Mouse (Mus musculus) ES-Bruce4 (cell line): ENCODE results near the gene H2-Aa. TPM values are rescaled to one million over a fixed set of nuclear protein-coding genes. Genes with fewer than 3 reads are reported as not detected.

Experiments
- H3K27ac ChIP-seq: 2 replicates; pipeline ENCODE4 v1.5.1; 2012; ENCODE audit warnings: low read length, inconsistent platforms; ENCODE audit not compliant: insufficient read depth
- H3K27me3 ChIP-seq: 2 replicates; pipeline ENCODE4 v1.6.1; 2012; ENCODE audit warnings: mild to moderate bottlenecking, low read length, inconsistent platforms; ENCODE audit not compliant: control insufficient read depth, poor library complexity, insufficient read depth, severe bottlenecking
- H3K36me3 ChIP-seq: 2 replicates; pipeline ENCODE4 v1.6.1; 2012; ENCODE audit warnings: inconsistent platforms, mild to moderate bottlenecking, low read length, moderate library complexity; ENCODE audit not compliant: control insufficient read depth, poor library complexity, insufficient read depth, severe bottlenecking
- H3K4me1 ChIP-seq: one replicate; pipeline ENCODE4 v1.8.1; 2011; ENCODE audit warnings: low read length; ENCODE audit not compliant: control insufficient read depth, insufficient read depth
- H3K4me3 ChIP-seq: 2 replicates; pipeline ENCODE4 v1.5.1; 2011; ENCODE audit warnings: low read depth, mild to moderate bottlenecking, low read length
- H3K9ac ChIP-seq: 2 replicates; pipeline ENCODE4 v1.6.1; 2012; ENCODE audit warnings: low read depth, mild to moderate bottlenecking, inconsistent platforms; ENCODE audit not compliant: poor library complexity, severe bottlenecking
- H3K9me3 ChIP-seq: replicated peaks from 2 replicates; pipeline ENCODE4 v1.6.1; 2012; ENCODE audit warnings: mild to moderate bottlenecking, low read length, inconsistent platforms; ENCODE audit not compliant: control insufficient read depth, poor library complexity, insufficient read depth, severe bottlenecking
- CTCF ChIP-seq: IDR thresholded peaks from one replicate; pipeline ENCODE4 v1.8.1; 2011; ENCODE audit warnings: low read depth, low read length
- EP300 ChIP-seq: IDR thresholded peaks from 2 replicates; pipeline ENCODE4 v1.6.1; 2011; ENCODE audit warnings: low read depth, low read length; ENCODE audit not compliant: insufficient read depth
- POLR2A ChIP-seq: IDR thresholded peaks from one replicate; pipeline ENCODE4 v1.8.1; 2011; ENCODE audit warnings: low read length; ENCODE audit not compliant: insufficient read depth
- polyA plus RNA-seq: library from polyadenylated mRNA; stranded (reverse); fragments of >200 nt; gene quantifications from 2 replicates; pipeline ENCODE4 v1.2.4, GENCODE M21; 2011; ENCODE audit warnings: low read depth; ENCODE audit not compliant: missing spikeins, insufficient read depth, insufficient read length

Gene H2-Aa
- polyA plus RNA-seq, 1 experiment: not detected

DNA sequence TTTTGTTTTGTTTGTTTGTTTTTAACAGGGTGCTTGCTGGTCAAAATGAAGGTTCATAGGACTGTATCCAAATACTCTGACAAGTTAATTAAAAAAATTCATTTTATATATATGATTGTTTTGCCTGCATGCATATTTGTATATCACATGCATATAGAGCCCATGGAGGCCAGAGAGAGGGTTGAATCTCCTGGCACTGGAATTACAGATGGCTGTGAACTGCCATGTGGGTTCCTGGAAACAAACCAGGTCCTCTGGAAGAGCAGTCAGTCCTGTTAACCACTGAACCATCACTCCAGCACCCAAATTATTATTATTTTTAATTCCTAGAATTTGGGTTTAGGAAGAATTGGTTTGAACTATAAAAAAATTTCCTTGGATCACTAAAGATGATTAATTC, 7.7 kb upstream of the H2-Aa start:
- Histone ChIP-seq H3K4me1 (peaks cover 1% of the 10 kb centered on the region), H3K27me3 (no peaks in the 10 kb centered on the region), H3K36me3 (no peaks in the 10 kb centered on the region), H3K9ac (no peak overlapping the region), H3K9me3 (no peaks in the 10 kb centered on the region), H3K4me3 (no peak overlapping the region), H3K27ac (no peak overlapping the region)
- TF ChIP-seq POLR2A: no peak

DNA sequence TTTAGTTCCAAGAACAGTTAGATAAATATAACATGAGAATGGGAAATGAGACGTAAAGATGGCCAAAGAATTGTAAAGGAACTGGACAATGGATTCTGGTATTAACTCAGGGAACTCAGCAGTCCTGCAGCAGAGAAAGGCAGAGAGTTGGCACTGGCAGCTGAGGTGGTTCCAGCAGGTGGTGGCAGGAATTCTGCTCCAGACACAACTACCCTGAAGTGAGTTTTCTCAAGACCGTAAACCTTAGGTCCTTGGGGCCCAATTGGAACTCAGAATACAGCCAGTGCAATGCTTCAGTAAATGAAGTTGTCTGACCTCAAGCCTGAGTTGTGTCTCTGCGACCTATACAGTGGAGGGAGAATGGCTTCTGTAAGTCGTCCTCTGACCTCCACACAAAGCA, 6.6 kb upstream of the H2-Aa start:
- Histone ChIP-seq H3K4me1 (peaks cover 1% of the 10 kb centered on the region), H3K36me3 (no peaks in the 10 kb centered on the region), H3K9ac (no peak overlapping the region), H3K27ac (no peak overlapping the region), H3K9me3 (no peaks in the 10 kb centered on the region), H3K27me3 (no peaks in the 10 kb centered on the region), H3K4me3 (no peak overlapping the region)
- TF ChIP-seq CTCF: no peak
- TF ChIP-seq POLR2A: no peak
- TF ChIP-seq EP300: no peak

DNA sequence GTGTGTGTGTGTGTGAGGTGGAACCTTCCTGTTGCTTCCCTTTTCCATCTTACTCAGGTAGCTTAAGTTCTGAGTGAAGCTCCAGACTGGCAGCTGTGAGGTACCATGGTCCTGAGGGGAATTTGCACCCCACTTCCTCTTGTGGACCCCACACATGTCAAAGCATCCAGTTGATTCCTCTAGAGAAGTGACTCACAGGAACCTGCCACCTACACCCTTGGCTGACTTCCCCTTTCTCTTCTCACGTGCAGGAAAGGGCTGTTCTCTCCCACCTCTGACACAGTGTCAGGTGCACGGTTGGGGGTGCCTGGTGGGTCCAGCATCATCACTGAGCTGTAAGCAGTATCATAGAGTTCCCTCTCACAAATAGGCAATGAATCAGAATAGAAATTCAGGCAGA, 5.9 kb upstream of the H2-Aa start:
- H3K27ac ChIP-seq: no peak overlapping the region
- no peak overlapping the region for H3K4me3 ChIP-seq
- no peak overlapping the region for H3K9ac ChIP-seq
- H3K36me3 ChIP-seq: no peaks in the 10 kb centered on the region
- H3K9me3 ChIP-seq: no peaks in the 10 kb centered on the region
- H3K27me3 ChIP-seq: no peaks in the 10 kb centered on the region
- peaks cover 1% of the 10 kb centered on the region for H3K4me1 ChIP-seq
- no peak for TF ChIP-seq CTCF
- TF ChIP-seq POLR2A: no peak
- TF ChIP-seq EP300: no peak

DNA sequence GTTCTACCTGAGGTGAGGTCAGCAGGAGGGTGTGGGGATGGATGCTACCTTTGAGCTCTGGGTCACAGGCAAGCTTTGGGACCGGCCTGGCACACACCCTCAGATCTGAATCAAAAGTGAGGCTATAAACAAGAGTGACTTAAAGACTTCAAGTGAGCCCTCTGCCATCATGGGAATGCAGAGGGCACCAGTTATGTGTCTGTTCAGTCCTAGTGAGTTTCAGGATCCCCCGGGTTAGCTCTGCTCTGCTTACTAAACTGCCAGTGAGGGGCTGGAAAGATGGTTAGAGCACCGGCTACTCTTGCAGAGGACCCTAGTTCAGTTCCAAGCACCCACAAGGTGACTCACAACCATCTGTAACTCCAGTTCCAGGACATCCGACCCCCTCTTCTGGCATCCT, 4.9 kb upstream of the H2-Aa start:
- no peak overlapping the region for H3K4me3 ChIP-seq
- H3K9ac ChIP-seq: no peak overlapping the region
- no peaks in the 10 kb centered on the region for H3K9me3 ChIP-seq
- no peak overlapping the region for H3K27ac ChIP-seq
- H3K4me1 ChIP-seq: peaks cover 1% of the 10 kb centered on the region
- H3K27me3 ChIP-seq: no peaks in the 10 kb centered on the region
- no peak for TF ChIP-seq POLR2A
- TF ChIP-seq EP300: no peak
- no peak for TF ChIP-seq CTCF
- H3K36me3 ChIP-seq: no peaks in the 10 kb centered on the region

DNA sequence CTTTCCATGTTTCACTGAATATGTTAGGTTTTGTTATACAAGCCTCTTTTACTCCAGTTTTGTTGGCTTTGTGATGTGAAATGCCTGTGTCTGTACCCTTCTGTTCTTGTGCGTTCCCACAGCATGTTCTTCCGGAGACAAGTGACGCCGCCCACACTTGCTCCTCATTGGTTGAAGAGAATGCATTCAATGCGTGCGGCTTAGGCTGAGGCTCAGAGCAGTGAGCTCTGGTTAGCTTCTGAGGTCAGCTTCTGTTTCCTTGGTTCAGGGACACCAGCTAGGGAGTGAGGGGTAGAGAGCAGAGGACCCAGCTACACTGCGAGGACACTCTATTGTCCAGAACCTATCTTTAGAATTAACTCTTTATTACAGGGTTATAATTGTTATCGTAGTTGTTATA, 4.0 kb upstream of the H2-Aa start:
- no peak overlapping the region for H3K9ac ChIP-seq
- H3K4me3 ChIP-seq: no peak overlapping the region
- H3K9me3 ChIP-seq: no peaks in the 10 kb centered on the region
- TF ChIP-seq EP300: no peak
- no peak for TF ChIP-seq POLR2A
- TF ChIP-seq CTCF: no peak
- H3K4me1 ChIP-seq: peaks cover 1% of the 10 kb centered on the region
- H3K27me3 ChIP-seq: no peaks in the 10 kb centered on the region
- no peaks in the 10 kb centered on the region for H3K36me3 ChIP-seq
- H3K27ac ChIP-seq: no peak overlapping the region

DNA sequence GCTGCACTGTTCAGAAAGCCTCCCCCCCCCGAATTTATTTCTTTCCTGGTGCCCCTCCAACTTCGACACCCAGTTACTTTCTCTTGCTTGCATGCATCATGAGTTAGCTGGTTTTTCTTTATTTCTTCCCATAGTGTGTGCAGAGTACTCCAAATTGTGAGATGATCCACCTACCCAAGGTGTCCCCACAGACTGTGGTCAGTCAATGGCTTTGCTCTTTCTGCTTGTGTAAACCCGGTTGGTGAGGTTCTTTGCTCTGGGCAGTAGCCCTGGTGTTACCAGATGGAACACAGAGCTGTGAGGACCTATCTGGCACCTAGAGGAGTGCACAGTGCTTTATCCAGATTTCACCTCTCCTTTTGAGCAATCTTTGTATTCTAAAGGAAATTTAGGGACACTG, 508 bp upstream of the H2-Aa start:
- no peaks in the 10 kb centered on the region for H3K27me3 ChIP-seq
- H3K9ac ChIP-seq: no peak overlapping the region
- no peaks in the 10 kb centered on the region for H3K36me3 ChIP-seq
- no peaks in the 10 kb centered on the region for H3K4me1 ChIP-seq
- no peak overlapping the region for H3K27ac ChIP-seq
- no peak for TF ChIP-seq EP300
- no peak for TF ChIP-seq CTCF
- no peak for TF ChIP-seq POLR2A
- H3K9me3 ChIP-seq: no peaks in the 10 kb centered on the region
- no peak overlapping the region for H3K4me3 ChIP-seq

DNA sequence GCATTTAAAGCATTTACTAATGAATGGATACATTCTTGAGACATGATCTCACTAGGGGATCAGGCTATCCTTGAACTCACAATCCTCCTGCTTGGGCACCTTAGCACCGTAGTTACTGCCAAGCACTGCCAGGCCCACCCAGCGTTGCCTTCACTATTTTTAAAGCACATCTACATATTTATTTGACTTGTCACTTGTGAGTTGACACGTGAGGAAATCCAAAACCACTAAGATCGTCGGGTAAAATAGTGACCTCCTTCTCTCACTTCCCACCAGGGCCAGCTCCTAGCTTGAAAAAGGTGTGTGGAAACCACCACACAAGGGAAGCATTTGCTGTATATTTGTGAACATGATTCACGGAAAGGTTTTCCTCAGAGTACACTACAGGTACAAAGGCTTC, 624 bp downstream of the H2-Aa start:
- Histone ChIP-seq H3K9ac (no peak overlapping the region), H3K9me3 (no peaks in the 10 kb centered on the region), H3K36me3 (no peaks in the 10 kb centered on the region), H3K4me1 (no peaks in the 10 kb centered on the region), H3K4me3 (no peak overlapping the region), H3K27ac (no peak overlapping the region), H3K27me3 (no peaks in the 10 kb centered on the region)
- TF ChIP-seq EP300: no peak
- TF ChIP-seq CTCF: no peak
- no peak for TF ChIP-seq POLR2A
